Mouse (Mus musculus) 3T3-L1 (cell line): ENCODE measurements at regions not wholly inside any gene's neighbourhood (a gene's known extent, or its start where the extent isn't known, plus 50 kb on each side); places are given as distances from the start of the nearest gene placed in this dataset.

Source experiments
- DNase-seq: peaks from one replicate; pipeline ENCODE4 v3.0.0-alpha.2; 2015; ENCODE audit warnings: low read depth, low spot score

- DNase-seq: no peak
Observed at GRCm38 (mm10) chr3:135971611-135972010, 146.5 kb downstream of the Slc39a8 start.

- DNase-seq: no peak
Observed at GRCm38 (mm10) chr3:135972413-135972812, 147.3 kb downstream of the Slc39a8 start.

- no peak for DNase-seq
Observed at GRCm38 (mm10) chr3:135973243-135973642, 148.2 kb downstream of the Slc39a8 start.

- no peak for DNase-seq
Observed at GRCm38 (mm10) chr3:135973842-135974241, 148.8 kb downstream of the Slc39a8 start.

- no peak for DNase-seq
Observed at GRCm38 (mm10) chr3:135974769-135975168, 149.7 kb downstream of the Slc39a8 start.

- DNase-seq: no peak
Observed at GRCm38 (mm10) chr3:135987171-135987570, 162.1 kb downstream of the Slc39a8 start.

GRCm38 (mm10) chr3:135989281-135989680 is 164.2 kb downstream of the Slc39a8 start:
- no peak for DNase-seq

GRCm38 (mm10) chr3:135990338-135990737 is 165.3 kb downstream of the Slc39a8 start:
- DNase-seq: no peak

- no peak for DNase-seq
Observed at GRCm38 (mm10) chr3:135990814-135991454, 165.9 kb downstream of the Slc39a8 start.

GRCm38 (mm10) chr3:136000592-136001160 is 175.6 kb downstream of the Slc39a8 start:
- DNase-seq: peak; percentile 60
